Comparison of ENCODE assay signal across 8 mouse cellular contexts in the genomic region with DNA sequence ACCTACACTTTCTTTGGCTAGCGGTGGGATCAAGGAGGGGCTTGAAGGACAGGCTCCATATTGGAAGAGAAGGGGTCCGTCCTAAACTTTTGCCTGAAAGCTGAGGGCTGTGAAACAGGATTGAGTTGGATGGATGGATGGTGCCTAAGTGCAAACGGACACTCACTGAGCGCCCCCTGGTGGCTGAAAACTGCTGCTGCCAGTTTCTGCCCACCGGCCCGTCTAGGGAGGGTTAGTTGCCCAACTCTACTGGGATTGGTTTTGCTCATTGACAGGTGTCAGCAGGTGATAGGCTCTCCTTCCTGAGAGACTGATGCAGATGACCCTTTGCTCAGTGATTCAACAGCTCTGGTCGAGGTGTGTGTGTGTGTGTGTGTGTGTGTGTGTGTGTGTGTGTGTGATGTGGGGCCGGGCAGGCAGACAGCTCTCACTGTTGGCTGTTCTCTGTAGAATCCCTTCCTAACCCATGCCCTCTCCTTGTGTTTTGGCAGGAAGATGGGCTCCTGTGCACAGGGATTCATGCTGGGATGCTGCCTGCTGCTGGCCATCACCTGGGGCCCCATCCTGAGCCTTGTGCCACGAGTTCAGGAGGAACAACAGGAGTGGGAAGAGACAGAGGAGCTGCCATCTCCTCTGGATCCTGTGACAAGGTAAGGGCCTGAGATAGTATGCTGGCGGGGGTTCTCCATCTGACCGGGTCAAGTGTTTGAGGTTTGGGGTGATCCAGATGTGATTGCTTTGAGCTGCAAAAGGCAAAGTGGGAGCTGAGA. TPM values are rescaled to one million over a fixed set of nuclear protein-coding genes. Genes with fewer than 3 reads are reported as not detected.
A peak's percentile ranks its signal among the peaks of the same experiment; 100 is the strongest.
DNase-seq lines count a peak whose midpoint lies in the region; ATAC-seq and TF ChIP-seq lines count a peak whose summit lies in the region.

No protein-coding gene starts in this region.

- no peak for ATAC-seq in hindbrain, embryonic 14.5 days (ENCODE audit: low FRiP score)
- peak; percentile 45; the same call in 1 of the 2 replicates for ATAC-seq in neural tube, embryonic 13.5 days (ENCODE audit: low read depth)

- peak in 1 of 2 experiments; percentile 70 for DNase-seq in layer of hippocampus, adult 2 months (ENCODE audit: low spot score in 2 of 2)
- DNase-seq in layer of hippocampus, adult 9-10 months (ENCODE audit: low spot score): no peak
- DNase-seq in NIH3T3 (ENCODE audit: low read depth) (peak; percentile 87), liver (peak; percentile 70)
- peak; percentile 87 for DNase-seq in embryo, embryonic 11 days
- peak; percentile 82 for DNase-seq in hindbrain, embryonic 14.5 days (ENCODE audit: low spot score)
- DNase-seq in urinary bladder, postnatal 36 days (ENCODE audit: low spot score in 2 of 2): peak; percentile 52 to 77

- WGBS in hindbrain, embryonic 14.5 days: 38% methylated on average over 11 of the region's 11 CpGs
- 37% methylated on average over 11 of the region's 11 CpGs for WGBS in neural tube, embryonic 13.5 days

- peak; percentile 88 for TF ChIP-seq CTCF in layer of hippocampus, adult 2 months (conservative IDR thresholded peaks at IDR 0.05)

- no peak overlapping the region for H3K9ac ChIP-seq in hindbrain, embryonic 14.5 days
- H3K9ac ChIP-seq in neural tube, embryonic 13.5 days: no peak overlapping the region

- no peak overlapping the region for H3K4me2 ChIP-seq in hindbrain, embryonic 14.5 days (replicated peaks)
- H3K4me2 ChIP-seq in neural tube, embryonic 13.5 days: no peak overlapping the region

- H3K36me3 ChIP-seq in hindbrain, embryonic 14.5 days (replicated peaks; ENCODE audit: control insufficient read depth, insufficient read depth): no peaks in the 10 kb centered on the region
- H3K36me3 ChIP-seq in neural tube, embryonic 13.5 days: no peaks in the 10 kb centered on the region

- no peak overlapping the region for H3K27ac ChIP-seq in layer of hippocampus, adult 2 months
- no peak overlapping the region for H3K27ac ChIP-seq in hindbrain, embryonic 14.5 days
- no peak overlapping the region for H3K27ac ChIP-seq in neural tube, embryonic 13.5 days (replicated peaks)

- no peaks in the 10 kb centered on the region for H3K9me3 ChIP-seq in hindbrain, embryonic 14.5 days (ENCODE audit: control insufficient read depth, low read length)
- no peaks in the 10 kb centered on the region for H3K9me3 ChIP-seq in neural tube, embryonic 13.5 days

- peaks cover 15% of the 10 kb centered on the region; the same call in 1 of the 2 replicates for H3K4me1 ChIP-seq in hindbrain, embryonic 14.5 days (replicated peaks; ENCODE audit: control insufficient read depth, insufficient read depth, low read length)
- peaks cover 36% of the 10 kb centered on the region for H3K4me1 ChIP-seq in neural tube, embryonic 13.5 days (replicated peaks)

- H3K4me3 ChIP-seq in layer of hippocampus, adult 2 months: no peak overlapping the region
- H3K4me3 ChIP-seq in hindbrain, embryonic 14.5 days (replicated peaks; ENCODE audit: low read length): no peak overlapping the region
- H3K4me3 ChIP-seq in neural tube, embryonic 13.5 days: no peak overlapping the region

- H3K27me3 ChIP-seq in hindbrain, embryonic 14.5 days (ENCODE audit: control insufficient read depth, insufficient read depth, low read length): no peaks in the 10 kb centered on the region
- H3K27me3 ChIP-seq in neural tube, embryonic 13.5 days: peaks cover 4% of the 10 kb centered on the region; the same call in 1 of the 2 replicates

RNA-seq across cellular contexts. Expression of gene C1qtnf1, which starts 15.4 kb away (rescaled TPM):
- 1 to 10 TPM; 3.0 to 3.9 TPM for total RNA-seq in layer of hippocampus, adult 2 months (2021)
- polyA plus RNA-seq in hindbrain, embryonic 14.5 days (2014; fragmentation: Nextera tagmentation; extraction: Ambion mirVana): 5.0 and 5.2 TPM in 2 replicates
- 4.4 and 4.8 TPM in 2 replicates for polyA plus RNA-seq in neural tube, embryonic 13.5 days (2015; fragmentation: Nextera tagmentation; extraction: Ambion mirVana)

RNA-seq across cellular contexts. Expression of gene Cant1, which starts 24.5 kb away (rescaled TPM):
- 10 to 100 TPM; 38.0 to 40.5 TPM for total RNA-seq in layer of hippocampus, adult 2 months (2021)
- 25.4 and 26.9 TPM in 2 replicates for polyA plus RNA-seq in hindbrain, embryonic 14.5 days (2014; fragmentation: Nextera tagmentation; extraction: Ambion mirVana)
- 25.7 and 28.2 TPM in 2 replicates for polyA plus RNA-seq in neural tube, embryonic 13.5 days (2015; fragmentation: Nextera tagmentation; extraction: Ambion mirVana)

RNA-seq across cellular contexts. Expression of gene Engase, which starts 33.2 kb away (rescaled TPM):
- total RNA-seq in layer of hippocampus, adult 2 months (2021): 10 to 100 TPM; 14.8 TPM
- polyA plus RNA-seq in hindbrain, embryonic 14.5 days (2014; fragmentation: Nextera tagmentation; extraction: Ambion mirVana): 5.0 and 7.4 TPM in 2 replicates
- 8.1 and 10.0 TPM in 2 replicates for polyA plus RNA-seq in neural tube, embryonic 13.5 days (2015; fragmentation: Nextera tagmentation; extraction: Ambion mirVana)

RNA-seq across cellular contexts. Expression of gene Lgals3bp, which starts 41.5 kb away (rescaled TPM):
- total RNA-seq in layer of hippocampus, adult 2 months (2021): 10 to 100 TPM; 17.8 to 18.3 TPM
- polyA plus RNA-seq in hindbrain, embryonic 14.5 days (2014; fragmentation: Nextera tagmentation; extraction: Ambion mirVana): 4.0 and 4.7 TPM in 2 replicates
- 2.7 and 4.2 TPM in 2 replicates for polyA plus RNA-seq in neural tube, embryonic 13.5 days (2015; fragmentation: Nextera tagmentation; extraction: Ambion mirVana)
